Mouse (Mus musculus): Measurements from ENCODE around the gene Tcstv1. TPM values are rescaled to one million over a fixed set of nuclear protein-coding genes. Genes with fewer than 3 reads are reported as not detected.
"Not testable (repeated sequence)": the region's sequence is repeated elsewhere in the genome, so short reads cannot be mapped to it uniquely, and the experiment has no call there.

Tcstv1 gene
- polyA plus RNA-seq (2016; fragmentation: Nextera tagmentation; extraction: Ambion mirVana): not detected in 2 replicates

GRCm38 (mm10) chr13:119894685-119895084, at the start of gene Tcstv1:
Gene Tcstv1 (minus strand): TSS chr13:119894785.
- H3K4me3 ChIP-seq; DNase-seq (ENCODE audit: low spot score); H3K4me1 ChIP-seq; H3K9me3 ChIP-seq; H3K27ac ChIP-seq; H3K27me3 ChIP-seq (ENCODE audit: insufficient read depth, poor library complexity, severe bottlenecking); H3K36me3 ChIP-seq: not testable (repeated sequence)
- 73% methylated on average over 3 of the region's 3 CpGs for WGBS

- H3K27ac ChIP-seq; H3K36me3 ChIP-seq; H3K27me3 ChIP-seq (ENCODE audit: insufficient read depth, poor library complexity, severe bottlenecking); DNase-seq (ENCODE audit: low spot score); H3K4me1 ChIP-seq; H3K9me3 ChIP-seq; H3K4me3 ChIP-seq: not testable (repeated sequence)
- no CpG with 5 or more reads among the region's 5 CpGs for WGBS
Observed at GRCm38 (mm10) chr13:119929172-119929571, 34.6 kb upstream of the Tcstv1 start, which contains the start of gene Gm21761. Gene Gm21761 (minus strand): TSS chr13:119929272.

GRCm38 (mm10) chr13:119924597-119925340, 30.2 kb upstream of the Tcstv1 start:
- H3K4me3 ChIP-seq; DNase-seq (ENCODE audit: low spot score); H3K36me3 ChIP-seq; H3K9me3 ChIP-seq; H3K27me3 ChIP-seq (ENCODE audit: insufficient read depth, poor library complexity, severe bottlenecking); H3K27ac ChIP-seq; H3K4me1 ChIP-seq: not testable (repeated sequence)
- 75% methylated on average over 3 of the region's 3 CpGs for WGBS

- not testable (repeated sequence) for H3K4me3 ChIP-seq; DNase-seq (ENCODE audit: low spot score); H3K9me3 ChIP-seq; H3K36me3 ChIP-seq; H3K27me3 ChIP-seq (ENCODE audit: insufficient read depth, poor library complexity, severe bottlenecking); H3K4me1 ChIP-seq; H3K27ac ChIP-seq
- 73% methylated on average over 4 of the region's 5 CpGs for WGBS
Observed at GRCm38 (mm10) chr13:119916966-119917722, 22.6 kb upstream of the Tcstv1 start.

- H3K9me3 ChIP-seq; H3K27me3 ChIP-seq (ENCODE audit: insufficient read depth, poor library complexity, severe bottlenecking); H3K27ac ChIP-seq; H3K4me3 ChIP-seq; H3K4me1 ChIP-seq; DNase-seq (ENCODE audit: low spot score); H3K36me3 ChIP-seq: not testable (repeated sequence)
- 61% methylated on average over 2 of the region's 2 CpGs for WGBS
Observed at GRCm38 (mm10) chr13:119916449-119916848, 21.9 kb upstream of the Tcstv1 start.

GRCm38 (mm10) chr13:119898549-119898948, 4.0 kb upstream of the Tcstv1 start:
- not testable (repeated sequence) for H3K9me3 ChIP-seq; H3K4me3 ChIP-seq; H3K27me3 ChIP-seq (ENCODE audit: insufficient read depth, poor library complexity, severe bottlenecking); DNase-seq (ENCODE audit: low spot score); H3K4me1 ChIP-seq; H3K27ac ChIP-seq; H3K36me3 ChIP-seq
- WGBS: 34% methylated on average over 5 of the region's 5 CpGs

GRCm38 (mm10) chr13:119886896-119887295, 7.7 kb downstream of the Tcstv1 start:
- not testable (repeated sequence) for DNase-seq (ENCODE audit: low spot score); H3K27me3 ChIP-seq (ENCODE audit: insufficient read depth, poor library complexity, severe bottlenecking); H3K4me3 ChIP-seq; H3K36me3 ChIP-seq; H3K27ac ChIP-seq; H3K9me3 ChIP-seq; H3K4me1 ChIP-seq
- WGBS: 44% methylated on average over 4 of the region's 4 CpGs

- not testable (repeated sequence) for H3K4me3 ChIP-seq; H3K27me3 ChIP-seq (ENCODE audit: insufficient read depth, poor library complexity, severe bottlenecking); DNase-seq (ENCODE audit: low spot score); H3K4me1 ChIP-seq; H3K27ac ChIP-seq; H3K36me3 ChIP-seq; H3K9me3 ChIP-seq
- WGBS: 68% methylated on average over 6 of the region's 7 CpGs
Observed at GRCm38 (mm10) chr13:119864395-119864999, 30.1 kb downstream of the Tcstv1 start.

- not testable (repeated sequence) for H3K4me3 ChIP-seq; H3K9me3 ChIP-seq; H3K27ac ChIP-seq; H3K4me1 ChIP-seq; H3K27me3 ChIP-seq (ENCODE audit: insufficient read depth, poor library complexity, severe bottlenecking); DNase-seq (ENCODE audit: low spot score); H3K36me3 ChIP-seq
- no CpG with 5 or more reads among the region's 6 CpGs for WGBS
Observed at GRCm38 (mm10) chr13:119862399-119862798, 32.2 kb downstream of the Tcstv1 start.

Other genes starting within 250 kb of the Tcstv1 start
- 141 and 143 TPM in 2 replicates for gene Hmgcs1, start 204.4 kb downstream of the Tcstv1 start, polyA plus RNA-seq (2016; fragmentation: Nextera tagmentation; extraction: Ambion mirVana)
- gene Nim1k, start 138.9 kb downstream of the Tcstv1 start, polyA plus RNA-seq (2016; fragmentation: Nextera tagmentation; extraction: Ambion mirVana): 0.43 and 0.57 TPM in 2 replicates
- gene Zfp131, start 103.9 kb downstream of the Tcstv1 start, polyA plus RNA-seq (2016; fragmentation: Nextera tagmentation; extraction: Ambion mirVana): 23.5 and 29.8 TPM in 2 replicates
- gene AF067063, start 64.6 kb downstream of the Tcstv1 start, polyA plus RNA-seq (2016; fragmentation: Nextera tagmentation; extraction: Ambion mirVana): not detected in 2 replicates
- not detected in 2 replicates for gene D13Ertd608e, start 58.8 kb downstream of the Tcstv1 start, polyA plus RNA-seq (2016; fragmentation: Nextera tagmentation; extraction: Ambion mirVana)
- gene Gm21761, start 34.5 kb upstream of the Tcstv1 start, polyA plus RNA-seq (2016; fragmentation: Nextera tagmentation; extraction: Ambion mirVana): not detected in 2 replicates
- gene B020031M17Rik, start 56.0 kb upstream of the Tcstv1 start, polyA plus RNA-seq (2016; fragmentation: Nextera tagmentation; extraction: Ambion mirVana): not detected in 2 replicates
- not detected in 2 replicates for gene Gm36079, start 132.2 kb upstream of the Tcstv1 start, polyA plus RNA-seq (2016; fragmentation: Nextera tagmentation; extraction: Ambion mirVana)
- not detected in 2 replicates for gene Gm21188, start 157.4 kb upstream of the Tcstv1 start, polyA plus RNA-seq (2016; fragmentation: Nextera tagmentation; extraction: Ambion mirVana)
- not detected in 2 replicates for gene Gm20767, start 245.5 kb upstream of the Tcstv1 start, polyA plus RNA-seq (2016; fragmentation: Nextera tagmentation; extraction: Ambion mirVana)